Mouse (Mus musculus) cortical plate, adult 2 months (tissue): Measurements from ENCODE around the gene Cab39l. TPM values are rescaled to one million over a fixed set of nuclear protein-coding genes. Genes with fewer than 3 reads are reported as not detected.

Experiments
- H3K27ac ChIP-seq: fragments of 200-500 bp; 2 replicates; pipeline ENCODE4 v1.5.1; 2012; ENCODE audit warnings: low read length, control low read depth, inconsistent platforms; ENCODE audit not compliant: insufficient read depth
- H3K4me1 ChIP-seq: fragments of 200-500 bp; 2 replicates; pipeline ENCODE4 v1.6.1; 2011; ENCODE audit warnings: low read length; ENCODE audit not compliant: control insufficient read depth, insufficient read depth
- H3K4me3 ChIP-seq: fragments of 200-500 bp; 2 replicates; pipeline ENCODE4 v1.5.1; 2011; ENCODE audit warnings: mild to moderate bottlenecking, low read length, control low read depth; ENCODE audit not compliant: insufficient read depth
- CTCF ChIP-seq: fragments of 200-500 bp; IDR thresholded peaks from 2 replicates; pipeline ENCODE4 v1.5.1; 2011; ENCODE audit warnings: mild to moderate bottlenecking, control low read depth, low read length; ENCODE audit not compliant: insufficient read depth; ENCODE audit errors: extremely low read depth
- POLR2A ChIP-seq: fragments of 200-500 bp; IDR thresholded peaks from 2 replicates; pipeline ENCODE4 v1.6.1; 2011; ENCODE audit warnings: mild to moderate bottlenecking, low read length, control low read depth; ENCODE audit not compliant: insufficient read depth; ENCODE audit errors: extremely low read depth
- polyA plus RNA-seq: library from polyadenylated mRNA; depleted of rRNA; stranded (reverse); fragments of >200 nt; gene quantifications from 2 replicates; pipeline ENCODE4 v1.2.3, GENCODE M21; 2012

Cab39l gene
- polyA plus RNA-seq, 1 experiment = 18.3 TPM

DNA sequence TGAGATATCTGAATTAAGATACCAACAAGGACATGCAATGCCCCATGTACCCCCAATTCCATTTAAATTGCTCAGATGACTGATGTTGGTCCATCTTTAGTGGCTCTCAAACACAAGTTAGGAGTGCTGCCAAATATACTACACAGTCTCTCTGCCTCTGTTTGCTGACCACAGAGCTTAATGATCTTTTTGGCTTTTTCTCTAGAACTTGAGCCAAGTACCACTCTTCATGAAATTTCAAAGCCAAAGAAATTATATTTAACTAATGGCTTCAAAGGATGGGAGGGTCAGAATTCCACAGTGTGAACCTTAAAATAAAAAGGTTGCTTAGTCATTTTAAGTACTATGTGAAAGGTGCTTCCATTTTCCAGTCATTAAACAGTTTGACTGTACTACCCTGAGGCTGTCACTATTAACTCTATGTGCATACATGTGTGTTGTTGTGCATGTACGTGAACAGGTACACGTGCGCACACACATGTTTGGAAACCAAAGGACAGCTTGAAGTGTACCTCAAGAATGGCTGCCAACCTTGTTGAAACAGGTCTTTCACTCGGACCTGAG is 44.6 kb downstream of the Cab39l start:
- no peaks in the 10 kb centered on the region for H3K4me1 ChIP-seq
- no peak overlapping the region for H3K27ac ChIP-seq
- no peak for TF ChIP-seq CTCF
- no peak for TF ChIP-seq POLR2A
- no peak overlapping the region for H3K4me3 ChIP-seq

- TF ChIP-seq POLR2A (no peak), CTCF (no peak)
- no peak overlapping the region for H3K4me3 ChIP-seq
- no peaks in the 10 kb centered on the region for H3K4me1 ChIP-seq
- H3K27ac ChIP-seq = no peak overlapping the region
Measured at GRCm38 (mm10) chr14:59492376-59492775, 51.6 kb downstream of the Cab39l start.

DNA sequence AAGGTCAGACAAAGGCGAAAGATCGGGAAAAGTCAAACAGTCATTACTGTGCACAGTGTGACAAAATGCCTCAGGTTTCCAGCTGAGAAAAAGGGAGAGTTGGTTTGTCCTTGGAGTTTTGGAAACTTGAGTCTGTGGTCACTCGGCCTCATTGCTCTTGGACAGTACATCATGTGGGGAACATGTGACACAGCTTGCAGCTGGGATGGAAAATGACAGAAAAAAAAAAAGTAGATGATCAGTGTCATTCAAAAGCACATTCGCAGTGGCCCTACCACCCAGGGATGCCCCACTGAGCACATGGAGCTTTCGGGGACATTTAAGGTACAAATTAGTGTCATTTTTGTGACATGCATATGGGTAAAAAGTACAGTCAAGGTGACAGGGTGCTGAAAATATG is 57.2 kb downstream of the Cab39l start:
- no peak overlapping the region for H3K27ac ChIP-seq
- TF ChIP-seq CTCF = no peak
- no peak for TF ChIP-seq POLR2A
- H3K4me3 ChIP-seq = no peak overlapping the region
- H3K4me1 ChIP-seq = no peaks in the 10 kb centered on the region

- no peak for TF ChIP-seq POLR2A
- TF ChIP-seq CTCF = no peak
- no peak overlapping the region for H3K4me3 ChIP-seq
- no peak overlapping the region for H3K27ac ChIP-seq
- H3K4me1 ChIP-seq = no peaks in the 10 kb centered on the region
Measured at GRCm38 (mm10) chr14:59504831-59505230, 64.1 kb downstream of the Cab39l start.

DNA sequence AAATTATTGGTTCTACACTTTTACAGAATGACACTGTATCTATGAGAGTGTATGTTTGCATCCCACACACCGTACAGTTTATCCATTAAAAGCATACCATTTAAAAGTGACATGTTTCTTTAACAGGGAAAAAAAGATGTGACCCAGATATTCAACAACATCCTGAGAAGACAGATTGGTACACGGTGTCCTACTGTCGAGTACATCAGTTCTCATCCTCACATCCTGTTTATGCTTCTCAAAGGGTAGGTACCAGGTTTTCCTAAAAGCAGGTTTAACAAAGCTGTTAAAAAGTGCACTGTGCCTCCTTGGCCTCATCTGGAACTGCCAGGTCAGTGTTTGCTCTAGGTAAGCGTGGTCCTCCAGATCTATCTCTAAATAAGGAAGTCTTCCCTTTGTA is 65.4 kb downstream of the Cab39l start:
- Histone ChIP-seq H3K27ac (no peak overlapping the region), H3K4me3 (no peak overlapping the region), H3K4me1 (no peaks in the 10 kb centered on the region)
- TF ChIP-seq CTCF = no peak
- no peak for TF ChIP-seq POLR2A

- Histone ChIP-seq H3K4me1 (peaks cover 2% of the 10 kb centered on the region), H3K27ac (no peak overlapping the region), H3K4me3 (no peak overlapping the region)
- no peak for TF ChIP-seq CTCF
Measured at GRCm38 (mm10) chr14:59513922-59514444, 73.2 kb downstream of the Cab39l start.

DNA sequence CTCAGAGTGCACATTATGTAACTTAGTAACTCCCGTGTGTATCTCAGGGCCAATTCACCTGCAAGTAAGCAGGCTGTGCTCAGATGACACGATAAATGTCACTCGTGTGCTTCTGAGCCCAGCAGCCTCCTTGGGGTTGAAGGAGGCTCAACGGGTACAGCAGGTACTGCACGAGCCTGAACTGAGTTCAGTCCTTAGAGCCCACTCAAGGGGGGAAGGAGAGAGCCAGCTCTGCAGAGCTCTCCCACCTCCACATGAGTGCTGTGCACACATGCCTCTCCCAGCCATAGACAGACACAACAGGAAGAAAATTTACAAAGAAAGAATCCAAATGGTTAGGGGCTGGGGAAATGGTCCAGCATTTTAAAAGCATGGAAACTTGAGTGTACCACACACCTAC is 85.1 kb downstream of the Cab39l start:
- TF ChIP-seq CTCF (no peak), POLR2A (no peak)
- no peaks in the 10 kb centered on the region for H3K4me1 ChIP-seq
- no peak overlapping the region for H3K4me3 ChIP-seq
- no peak overlapping the region for H3K27ac ChIP-seq

GRCm38 (mm10) chr14:59530801-59531200 is 90.0 kb downstream of the Cab39l start:
- no peak overlapping the region for H3K4me3 ChIP-seq
- no peak overlapping the region for H3K27ac ChIP-seq
- TF ChIP-seq POLR2A (no peak), CTCF (no peak)
- H3K4me1 ChIP-seq = no peaks in the 10 kb centered on the region

DNA sequence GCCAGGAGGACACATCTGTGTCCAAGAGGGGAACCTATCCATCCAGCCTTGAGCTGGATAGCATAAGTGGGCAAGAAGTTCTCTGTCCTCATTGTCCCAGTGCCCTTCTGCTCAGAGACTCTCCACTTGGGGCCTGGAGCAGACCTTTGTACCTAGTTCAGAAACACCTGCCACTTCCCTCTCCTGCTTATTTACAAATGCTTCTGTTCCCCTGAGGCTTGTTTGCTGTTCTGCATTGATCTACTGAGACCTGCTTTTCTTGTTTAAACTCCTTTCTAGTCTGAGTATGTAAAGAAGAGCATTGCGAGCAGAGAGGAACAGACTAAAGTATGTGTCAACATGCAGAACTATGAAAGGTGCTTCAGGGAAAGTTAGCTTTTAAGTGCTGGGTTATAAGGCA is 92.2 kb downstream of the Cab39l start:
- H3K4me3 ChIP-seq = no peak overlapping the region
- no peak overlapping the region for H3K27ac ChIP-seq
- no peaks in the 10 kb centered on the region for H3K4me1 ChIP-seq
- TF ChIP-seq POLR2A = no peak
- no peak for TF ChIP-seq CTCF

GRCm38 (mm10) chr14:59533908-59534307 is 93.1 kb downstream of the Cab39l start:
- H3K27ac ChIP-seq = no peak overlapping the region
- TF ChIP-seq CTCF = no peak
- TF ChIP-seq POLR2A = no peak
- H3K4me1 ChIP-seq = no peaks in the 10 kb centered on the region
- no peak overlapping the region for H3K4me3 ChIP-seq
